Mouse (Mus musculus) C2C12 (cell line): Measurements from ENCODE around the gene Ak1. TPM values are rescaled to one million over a fixed set of nuclear protein-coding genes. Genes with fewer than 3 reads are reported as not detected.

Source experiments
- H3K27me3 ChIP-seq: one replicate; pipeline ENCODE4 v1.6.1; 2011; ENCODE audit not compliant: control insufficient read depth, insufficient read depth, insufficient read length
- H3K36me3 ChIP-seq: one replicate; pipeline ENCODE4 v1.6.1; 2011; ENCODE audit not compliant: control insufficient read depth, insufficient read depth
- H3K4me3 ChIP-seq: one replicate; pipeline ENCODE4 v1.5.1; 2011; ENCODE audit warnings: mild to moderate bottlenecking, control low read depth; ENCODE audit not compliant: poor library complexity, insufficient read depth, severe bottlenecking
- H3K79me2 ChIP-seq: one replicate; pipeline ENCODE4 v1.6.1; 2011; ENCODE audit not compliant: control insufficient read depth, insufficient read depth
- H3K79me3 ChIP-seq: one replicate; pipeline ENCODE4 v1.6.1; 2011; ENCODE audit warnings: low read depth, control low read depth
- H3ac ChIP-seq: one replicate; pipeline ENCODE3; 2011; ENCODE audit warnings: low read depth; ENCODE audit not compliant: control insufficient read depth, insufficient read length
- CEBPB ChIP-seq: IDR thresholded peaks from one replicate; pipeline ENCODE4 v1.6.1; 2011; ENCODE audit warnings: low read depth, mild to moderate bottlenecking, control low read depth, moderate library complexity
- CTCF ChIP-seq: IDR thresholded peaks from one replicate; pipeline ENCODE4 v1.5.1; 2011; ENCODE audit not compliant: control insufficient read depth, insufficient read depth, insufficient read length
- FOSL1 ChIP-seq: IDR thresholded peaks from one replicate; pipeline ENCODE4 v1.8.0; 2011; ENCODE audit warnings: mild to moderate bottlenecking, low read length; ENCODE audit not compliant: poor library complexity, insufficient read depth, severe bottlenecking
- MAX ChIP-seq: IDR thresholded peaks from one replicate; pipeline ENCODE4 v1.6.1; 2011; ENCODE audit warnings: mild to moderate bottlenecking, control low read depth
- MYOD1 ChIP-seq: IDR thresholded peaks from one replicate; pipeline ENCODE4 v1.6.1; 2011; ENCODE audit warnings: low read depth; ENCODE audit not compliant: control insufficient read depth, insufficient read length
- MYOG ChIP-seq: IDR thresholded peaks from one replicate; pipeline ENCODE4 v1.6.1; 2011; ENCODE audit not compliant: control insufficient read depth, insufficient read length; ENCODE audit errors: extremely low read depth
- USF1 ChIP-seq: IDR thresholded peaks from one replicate; pipeline ENCODE4 v1.6.1; 2011; ENCODE audit warnings: low read depth, mild to moderate bottlenecking, control low read depth, moderate library complexity
- polyA plus RNA-seq: library from polyadenylated mRNA; unstranded; fragments of >200 nt; fragmentation: generic; extraction: Trizol; gene quantifications from one replicate; pipeline ENCODE4 v1.2.1, GENCODE M21; 2012; ENCODE audit warnings: missing spikeins

The Ak1 gene
- polyA plus RNA-seq, 1 experiment = 184 TPM

DNA sequence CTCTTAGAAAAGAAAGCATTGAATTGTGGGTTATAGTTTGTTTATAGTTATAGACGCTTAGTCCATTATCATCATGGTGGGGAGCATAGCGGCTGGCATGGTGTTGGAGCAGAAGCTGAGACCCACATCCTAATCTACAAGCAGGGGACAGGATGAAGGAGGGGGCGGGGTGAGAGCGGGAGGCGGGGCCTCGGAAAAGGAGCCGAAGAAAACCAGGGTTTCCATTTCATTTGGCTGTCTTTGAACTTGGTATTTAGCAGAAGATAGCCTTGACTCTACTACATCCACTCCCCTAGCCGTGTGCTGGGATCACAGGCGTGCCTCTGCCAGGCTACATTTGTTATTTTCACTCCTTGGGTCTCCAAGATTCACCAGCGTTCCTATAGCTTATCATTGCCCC lies 16.9 kb upstream of the Ak1 start:
- peaks cover 28% of the 10 kb centered on the region for H3K79me2 ChIP-seq
- TF ChIP-seq MYOG (no peak), FOSL1 (no peak), MYOD1 (no peak), CEBPB (no peak), CTCF (no peak), MAX (no peak), USF1 (no peak)
- H3K36me3 ChIP-seq = no peaks in the 10 kb centered on the region
- no peaks in the 10 kb centered on the region for H3K27me3 ChIP-seq
- H3K4me3 ChIP-seq = no peak overlapping the region
- no peak overlapping the region for H3ac ChIP-seq
- H3K79me3 ChIP-seq = peaks cover 4% of the 10 kb centered on the region

DNA sequence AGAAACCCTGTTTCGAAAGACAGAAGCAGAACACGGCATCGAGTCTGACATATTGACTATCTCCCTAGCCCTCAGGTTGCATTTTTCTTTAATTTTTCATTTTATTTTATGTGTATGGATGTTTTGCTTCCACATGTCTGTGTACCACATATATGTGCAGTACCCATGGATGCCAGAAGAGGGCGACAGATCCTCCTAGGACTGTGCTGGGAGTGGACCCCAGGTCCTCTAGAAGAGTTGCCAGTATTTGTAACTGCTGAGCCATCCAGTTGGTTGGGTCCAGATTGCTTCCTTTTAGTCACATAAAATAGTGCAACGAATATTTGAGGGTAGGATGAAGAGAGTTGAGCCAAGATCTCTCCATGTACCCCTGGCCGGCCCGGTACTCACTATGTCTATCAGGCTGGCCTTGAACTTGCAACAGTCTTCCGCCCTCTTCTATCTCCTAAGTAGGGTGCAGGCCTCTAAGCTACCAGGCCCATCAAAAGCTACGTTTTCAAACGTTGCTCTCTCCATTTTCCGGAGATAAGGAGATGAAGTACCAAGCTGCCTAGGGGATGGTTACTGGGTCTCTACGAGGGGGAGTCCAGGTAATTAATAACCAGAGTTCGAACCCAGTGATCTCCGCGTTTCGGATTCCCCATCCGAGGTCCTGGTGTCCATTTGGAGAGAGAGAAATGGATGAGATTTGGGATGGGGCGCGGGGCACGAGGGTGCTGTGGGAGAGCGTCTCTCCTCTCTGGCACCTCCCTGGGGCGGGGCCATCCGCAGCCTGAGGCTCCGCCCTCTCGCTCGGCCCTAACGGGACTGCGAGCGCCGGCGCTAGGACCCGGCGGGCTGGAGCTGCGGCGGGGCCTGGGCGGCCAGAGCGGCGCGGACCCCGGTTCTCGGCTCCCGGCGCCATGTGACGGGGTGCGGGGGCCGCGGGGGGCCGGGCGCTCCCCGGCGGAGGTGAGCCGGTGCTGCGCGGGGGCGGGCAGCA lies 15.1 kb upstream of the Ak1 start:
- H3K36me3 ChIP-seq = peaks cover 4% of the 10 kb centered on the region
- peak overlapping the region; percentile 89 for H3ac ChIP-seq
- TF ChIP-seq CTCF = peak; percentile 20
- TF ChIP-seq MAX = peak; percentile 37
- no peak for TF ChIP-seq CEBPB
- no peaks in the 10 kb centered on the region for H3K27me3 ChIP-seq
- H3K79me3 ChIP-seq = peaks cover 15% of the 10 kb centered on the region
- peak overlapping the region; percentile 94 for H3K4me3 ChIP-seq
- peaks cover 42% of the 10 kb centered on the region for H3K79me2 ChIP-seq

DNA sequence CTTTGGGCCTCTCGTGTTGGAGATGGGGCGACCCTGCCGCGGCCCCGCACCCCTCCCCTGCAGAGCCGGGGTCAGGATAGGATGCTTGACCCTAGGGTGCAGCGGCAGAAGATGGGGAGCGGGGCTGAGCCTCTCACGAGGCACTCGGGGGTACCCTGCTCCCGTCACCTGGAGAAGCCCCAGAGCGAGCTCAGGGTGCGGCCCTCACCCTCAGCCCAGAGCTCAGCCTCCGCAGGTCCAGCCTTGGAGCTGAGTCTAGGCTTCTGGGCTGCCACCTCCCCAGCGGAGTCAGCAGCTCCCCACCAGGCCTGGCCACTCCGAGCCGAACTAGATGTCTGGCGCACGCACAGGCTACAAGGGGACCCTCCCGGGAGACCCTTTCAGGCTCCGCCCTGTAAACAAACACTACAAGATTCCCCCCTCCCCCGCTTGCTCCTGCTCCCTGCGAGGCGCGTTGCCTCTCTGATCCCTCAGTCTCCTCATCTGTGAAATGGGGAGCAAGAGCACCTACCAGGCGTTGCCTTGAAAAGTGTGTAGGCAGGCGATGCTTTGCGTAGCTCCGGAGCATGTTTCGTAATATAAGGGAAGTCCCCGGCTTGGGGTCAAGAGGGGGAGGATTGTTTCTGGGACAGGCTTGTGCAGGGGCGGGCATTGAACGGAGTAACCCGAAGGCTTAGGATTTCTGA lies 14.2 kb upstream of the Ak1 start:
- H3K4me3 ChIP-seq = peak overlapping the region; percentile 94

DNA sequence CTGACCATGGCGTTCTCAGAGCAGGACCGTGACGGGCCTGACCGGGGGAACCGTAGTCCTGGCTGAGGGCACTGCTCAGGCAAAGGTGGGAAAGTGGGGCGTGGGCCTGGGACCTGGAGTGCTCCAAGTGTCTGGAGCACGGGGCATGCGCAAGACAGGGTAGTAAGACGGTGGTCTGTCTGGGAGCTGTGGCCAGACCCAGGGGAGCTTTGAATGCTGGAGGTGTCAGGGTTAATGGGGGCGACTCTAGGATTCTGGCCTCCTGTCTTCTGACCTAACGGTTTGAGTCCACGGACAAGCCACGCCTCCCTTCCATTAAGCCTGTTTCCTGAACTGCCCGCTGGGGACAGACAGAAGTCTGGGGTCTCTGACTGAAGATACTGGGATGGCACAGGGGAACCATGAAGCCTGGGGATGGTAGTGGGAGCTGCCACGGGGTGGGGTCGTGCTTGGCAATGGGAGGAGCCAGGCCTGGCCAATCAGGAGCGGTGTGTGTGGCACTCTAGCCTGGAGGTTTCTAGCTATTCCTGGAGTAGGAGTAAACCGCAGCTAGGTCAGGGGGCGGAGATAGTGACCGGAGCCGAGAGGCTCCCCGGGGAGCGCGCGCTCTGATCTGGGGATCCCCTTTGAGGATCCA lies 13.3 kb upstream of the Ak1 start:
- Histone ChIP-seq H3K27me3 (no peaks in the 10 kb centered on the region), H3ac (peak overlapping the region; percentile 60), H3K4me3 (peak overlapping the region; percentile 94), H3K36me3 (peaks cover 18% of the 10 kb centered on the region), H3K79me3 (peaks cover 17% of the 10 kb centered on the region), H3K79me2 (peaks cover 53% of the 10 kb centered on the region)
- TF ChIP-seq MAX (no peak), CEBPB (no peak), CTCF (no peak), USF1 (no peak), MYOD1 (no peak), FOSL1 (no peak), MYOG (no peak)

More for the DNA sequence above, 14.2 kb upstream of the Ak1 start:
- Histone ChIP-seq H3K79me3 (peaks cover 17% of the 10 kb centered on the region), H3K27me3 (no peaks in the 10 kb centered on the region), H3K36me3 (peaks cover 10% of the 10 kb centered on the region), H3ac (peak overlapping the region; percentile 89), H3K79me2 (peaks cover 51% of the 10 kb centered on the region)
- TF ChIP-seq FOSL1 (no peak), USF1 (no peak), MAX (no peak), MYOG (no peak), MYOD1 (no peak), CEBPB (peak; percentile 72)

DNA sequence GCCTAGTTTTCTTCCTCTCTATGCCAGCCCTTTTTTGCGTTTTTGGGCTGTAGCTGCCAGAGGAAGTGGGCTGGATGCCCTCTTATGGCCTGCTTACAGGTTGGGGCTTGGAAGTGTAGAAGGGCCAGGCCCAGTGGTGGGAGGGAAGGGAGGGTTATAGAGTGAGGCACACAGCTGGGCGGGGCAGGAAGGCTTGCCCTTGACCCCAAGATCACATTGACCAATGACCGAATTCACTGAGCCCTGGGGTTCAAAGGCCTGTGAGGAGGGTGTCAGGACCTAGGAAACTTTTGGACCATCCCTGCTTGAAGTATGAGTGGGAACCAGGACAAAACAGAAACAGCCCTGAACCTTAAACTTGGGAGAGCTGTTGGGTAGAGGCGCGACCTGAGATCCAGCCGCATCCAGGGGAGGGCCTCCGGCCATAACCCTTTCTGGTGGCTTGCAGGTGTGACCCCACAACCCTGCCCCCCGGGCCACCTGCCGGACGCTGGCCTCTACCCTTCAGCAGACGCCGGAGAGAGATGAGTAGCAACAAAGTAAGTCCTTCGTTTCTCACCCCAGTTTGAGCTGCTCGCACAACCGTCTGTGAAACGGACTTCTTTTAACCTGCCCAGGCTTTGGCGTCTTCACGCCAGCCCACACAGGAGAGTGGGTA lies 12.7 kb upstream of the Ak1 start:
- Histone ChIP-seq H3K36me3 (peaks cover 25% of the 10 kb centered on the region), H3ac (peak overlapping the region; percentile 31), H3K27me3 (no peaks in the 10 kb centered on the region), H3K79me2 (peaks cover 53% of the 10 kb centered on the region), H3K79me3 (peaks cover 17% of the 10 kb centered on the region), H3K4me3 (peak overlapping the region; percentile 94)
- no peak for TF ChIP-seq MYOD1
- TF ChIP-seq MAX = no peak
